Mouse (Mus musculus) myocyte (in vitro differentiated cells): Measurements from ENCODE around the gene Dmgdh.

Experiments used
- CEBPB ChIP-seq: IDR thresholded peaks from 2 replicates; pipeline ENCODE4 v1.6.1; 2011; ENCODE audit warnings: mild to moderate bottlenecking, moderate library complexity; ENCODE audit not compliant: poor library complexity, insufficient read depth, severe bottlenecking
- MAX ChIP-seq: IDR thresholded peaks from one replicate; pipeline ENCODE4 v1.6.1; 2011; ENCODE audit warnings: low read depth, mild to moderate bottlenecking, control low read depth
- MYOG ChIP-seq, 3 experiments: IDR thresholded peaks; one replicate each; pipeline ENCODE4 v1.6.1; 2011; ENCODE audit warnings: control low read depth in 2 of 3, low read depth in 2 of 3, mild to moderate bottlenecking in 2 of 3; ENCODE audit not compliant: insufficient read length in 2 of 3, control insufficient read depth in 1 of 3, insufficient read depth in 1 of 3
- POLR2A ChIP-seq: IDR thresholded peaks from one replicate; pipeline ENCODE4 v1.6.1; 2011; ENCODE audit warnings: low read depth, mild to moderate bottlenecking, control low read depth, moderate library complexity; ENCODE audit not compliant: insufficient read length
- POLR2AphosphoS2 ChIP-seq: IDR thresholded peaks from one replicate; pipeline ENCODE4 v1.6.1; 2011; ENCODE audit warnings: low read depth, control low read depth; ENCODE audit not compliant: insufficient read length
- REST ChIP-seq: IDR thresholded peaks from one replicate; pipeline ENCODE4 v1.6.1; 2011; ENCODE audit warnings: mild to moderate bottlenecking, control low read depth, moderate library complexity; ENCODE audit not compliant: insufficient read depth, insufficient read length
- TCF12 ChIP-seq: IDR thresholded peaks from one replicate; pipeline ENCODE4 v1.6.1; 2011; ENCODE audit warnings: mild to moderate bottlenecking, control low read depth; ENCODE audit not compliant: poor library complexity, insufficient read depth, severe bottlenecking
- TCF3 ChIP-seq: IDR thresholded peaks from one replicate; pipeline ENCODE4 v1.6.1; 2011; ENCODE audit warnings: low read depth, control low read depth; ENCODE audit not compliant: insufficient read length
- USF1 ChIP-seq: IDR thresholded peaks from one replicate; pipeline ENCODE4 v1.6.1; 2011; ENCODE audit warnings: low read depth, mild to moderate bottlenecking, control low read depth, moderate library complexity

DNA sequence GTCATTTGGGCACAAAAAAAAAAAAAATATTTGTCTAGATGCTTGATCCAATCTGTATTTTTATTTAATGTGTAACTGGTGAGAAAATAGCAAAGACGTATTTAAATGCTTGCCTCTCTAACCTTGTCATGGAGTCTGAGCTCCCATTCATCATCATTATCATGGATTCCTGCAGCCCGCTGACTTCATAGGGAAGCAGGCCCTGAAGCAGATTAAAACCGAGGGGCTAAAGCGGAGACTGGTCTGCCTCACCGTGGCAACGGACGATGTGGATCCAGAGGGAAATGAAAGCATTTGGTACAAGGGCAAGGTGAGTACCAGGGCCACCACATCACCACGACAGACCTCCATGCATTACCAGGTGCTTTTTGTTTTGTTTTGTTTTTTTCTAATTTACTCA lies 69.9 kb downstream of the Dmgdh start:
- TF ChIP-seq MYOG (IDR thresholded peaks at IDR 0.05; ENCODE audit: control insufficient read depth in 1 of 3, insufficient read depth in 1 of 3, insufficient read length in 2 of 3, low read depth in 2 of 3), result no peak
- TF ChIP-seq POLR2A, result no peak
- TF ChIP-seq USF1, result no peak
- TF ChIP-seq MAX, result no peak
- no peak for TF ChIP-seq POLR2AphosphoS2
- TF ChIP-seq CEBPB, result no peak
- TF ChIP-seq TCF12, result no peak
- TF ChIP-seq TCF3, result no peak
- TF ChIP-seq REST, result no peak
